Mouse (Mus musculus): ENCODE measurements around the gene Atp6v0d1.

Gene Atp6v0d1

GRCm38 (mm10) chr8:105537011-105537677, 28.7 kb downstream of the Atp6v0d1 start:
- DNase-seq (ENCODE audit: low read depth, low spot score), result no peak

DNA sequence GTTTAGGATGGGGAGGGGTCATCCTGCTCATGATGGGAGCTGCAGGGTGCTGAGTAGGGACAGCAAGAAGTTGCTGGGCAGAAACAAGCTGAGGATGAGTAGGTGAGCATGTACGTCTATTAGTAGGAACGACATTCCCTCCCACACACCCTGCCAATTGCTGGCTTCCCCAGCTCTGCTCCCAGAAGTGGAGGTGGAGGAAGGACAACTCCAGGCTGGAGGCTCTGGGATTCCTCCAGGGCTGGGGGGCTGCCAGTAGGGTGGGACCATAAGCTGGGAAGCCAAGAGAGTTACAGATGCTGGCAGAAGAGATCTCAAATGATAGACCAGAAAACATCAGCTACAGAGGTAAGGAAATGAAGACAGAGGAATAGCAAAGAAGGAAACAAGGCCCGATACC, 29.3 kb downstream of the Atp6v0d1 start:
- DNase-seq (ENCODE audit: low read depth, low spot score), result no peak

GRCm38 (mm10) chr8:105533892-105534329, 31.9 kb downstream of the Atp6v0d1 start:
- no peak for DNase-seq (ENCODE audit: low read depth, low spot score)

- DNase-seq (ENCODE audit: low read depth, low spot score), result no peak
Measured at GRCm38 (mm10) chr8:105533439-105533838, 32.4 kb downstream of the Atp6v0d1 start.

DNA sequence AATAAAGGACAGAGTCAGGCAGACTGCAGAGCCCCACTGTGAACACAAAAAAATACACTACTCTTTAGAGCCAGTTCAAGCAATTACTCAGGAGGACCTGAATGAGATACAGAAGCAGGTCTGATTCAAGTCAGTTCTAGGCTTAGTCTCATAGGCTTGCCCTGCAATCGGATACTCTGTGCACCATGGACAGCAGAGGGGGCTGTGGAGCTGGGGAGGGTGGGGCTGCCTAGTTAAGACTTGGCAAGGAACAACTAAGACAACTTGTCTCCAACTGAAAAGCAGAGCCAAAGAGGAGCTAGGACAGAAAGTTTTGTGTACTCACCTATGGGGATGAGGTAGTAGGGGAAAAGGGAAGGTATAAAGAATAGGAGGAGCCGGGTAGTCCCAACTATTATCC, 34.1 kb downstream of the Atp6v0d1 start:
- no peak for DNase-seq (ENCODE audit: low read depth, low spot score)

DNA sequence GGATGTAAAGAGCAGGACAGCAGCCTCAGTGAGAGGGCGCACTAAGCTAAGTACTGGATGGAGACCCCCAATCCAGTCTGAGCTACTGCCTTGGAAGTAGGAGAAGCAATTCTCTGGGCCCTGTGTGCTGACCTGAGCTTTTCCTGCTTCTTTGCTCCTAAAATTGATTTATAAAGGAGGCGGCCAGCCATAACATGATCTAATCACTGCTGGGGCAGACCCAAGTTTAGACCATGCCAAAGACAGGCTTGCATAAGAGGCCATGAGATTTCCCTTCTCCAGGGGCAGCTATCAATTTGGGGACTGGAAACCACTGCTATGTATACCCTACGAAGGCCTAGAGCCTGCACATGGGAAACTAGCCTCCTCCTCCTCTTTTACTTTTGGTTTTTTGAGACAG, 36.6 kb downstream of the Atp6v0d1 start:
- no peak for DNase-seq (ENCODE audit: low read depth, low spot score)

DNA sequence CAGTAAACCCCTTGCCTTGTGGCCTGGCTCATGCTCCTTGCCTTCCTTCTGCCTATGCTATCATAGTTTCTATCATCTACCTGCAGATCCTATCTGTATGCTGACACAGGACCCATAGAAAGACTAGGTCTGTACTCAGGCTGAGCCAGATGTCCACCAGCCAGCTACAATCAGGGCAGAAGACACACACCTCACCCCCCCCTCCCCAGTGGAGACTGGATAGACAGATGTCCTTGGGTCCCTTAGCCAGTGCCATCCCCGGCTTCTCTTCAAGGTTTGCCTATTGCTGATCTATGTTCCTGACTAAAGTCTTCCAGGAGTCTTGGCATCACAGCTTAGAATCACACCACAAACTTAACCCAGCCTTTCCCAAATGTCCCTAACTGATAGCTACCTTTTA, 37.6 kb downstream of the Atp6v0d1 start:
- DNase-seq (ENCODE audit: low read depth, low spot score), result no peak

GRCm38 (mm10) chr8:105527110-105527509, 38.7 kb downstream of the Atp6v0d1 start:
- DNase-seq (ENCODE audit: low read depth, low spot score), result no peak

- DNase-seq (ENCODE audit: low read depth, low spot score), result no peak
Measured at GRCm38 (mm10) chr8:105522890-105523289, 43.0 kb downstream of the Atp6v0d1 start.

- DNase-seq (ENCODE audit: low read depth, low spot score), result no peak
Measured at GRCm38 (mm10) chr8:105521995-105522769, 43.7 kb downstream of the Atp6v0d1 start.

GRCm38 (mm10) chr8:105521061-105521460, 44.8 kb downstream of the Atp6v0d1 start:
- no peak for DNase-seq (ENCODE audit: low read depth, low spot score)

- DNase-seq (ENCODE audit: low read depth, low spot score), result no peak
Measured at GRCm38 (mm10) chr8:105520521-105520920, 45.3 kb downstream of the Atp6v0d1 start.

- no peak for DNase-seq (ENCODE audit: low read depth, low spot score)
Measured at GRCm38 (mm10) chr8:105519591-105519990, 46.3 kb downstream of the Atp6v0d1 start.

DNA sequence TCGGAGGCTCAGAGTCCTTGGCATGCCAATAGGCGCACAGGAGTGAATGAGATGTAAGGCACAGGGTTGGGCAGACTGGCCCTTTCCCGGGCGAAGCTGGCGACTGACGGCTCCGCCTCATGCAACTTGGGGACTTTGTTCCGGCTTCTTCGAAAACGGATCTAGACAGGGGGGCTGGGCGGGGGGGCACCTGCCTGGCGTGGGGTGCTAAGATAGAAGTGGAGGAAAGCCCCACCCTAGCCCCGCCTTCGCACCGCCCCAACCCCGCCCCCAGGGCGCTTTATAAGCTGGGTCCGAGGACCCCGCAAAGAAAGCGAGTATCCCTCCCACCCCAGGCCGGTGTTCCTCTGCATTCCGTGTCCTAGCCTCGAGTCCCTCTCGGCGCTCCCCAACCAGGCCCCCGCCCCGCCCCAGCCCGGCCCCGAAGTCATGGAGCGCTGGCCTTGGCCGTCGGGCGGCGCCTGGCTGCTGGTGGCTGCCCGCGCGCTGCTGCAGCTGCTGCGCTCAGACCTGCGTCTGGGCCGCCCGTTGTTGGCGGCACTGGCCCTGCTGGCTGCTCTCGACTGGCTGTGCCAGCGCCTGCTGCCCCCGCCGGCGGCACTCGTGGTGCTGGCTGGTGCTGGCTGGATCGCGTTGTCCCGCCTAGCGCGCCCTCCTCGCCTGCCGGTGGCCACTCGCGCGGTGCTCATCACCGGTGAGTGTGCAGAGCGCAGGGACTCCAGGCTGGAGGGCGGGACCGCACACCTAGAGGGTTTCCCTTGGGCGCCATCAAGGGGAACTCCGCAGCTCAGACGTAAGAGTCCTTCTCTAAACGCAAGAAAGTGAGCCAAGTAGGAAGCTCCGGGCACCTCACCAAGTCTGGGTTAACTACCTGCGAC, 47.2 kb downstream of the Atp6v0d1 start, which contains the start of gene Hsd11b2:
Gene Hsd11b2, plus strand, starts transcription at position 320 of the 878 bp plus-strand sequence.
- DNase-seq (ENCODE audit: low read depth, low spot score), result no peak

GRCm38 (mm10) chr8:105517346-105517745, 48.5 kb downstream of the Atp6v0d1 start:
- no peak for DNase-seq (ENCODE audit: low read depth, low spot score)

DNA sequence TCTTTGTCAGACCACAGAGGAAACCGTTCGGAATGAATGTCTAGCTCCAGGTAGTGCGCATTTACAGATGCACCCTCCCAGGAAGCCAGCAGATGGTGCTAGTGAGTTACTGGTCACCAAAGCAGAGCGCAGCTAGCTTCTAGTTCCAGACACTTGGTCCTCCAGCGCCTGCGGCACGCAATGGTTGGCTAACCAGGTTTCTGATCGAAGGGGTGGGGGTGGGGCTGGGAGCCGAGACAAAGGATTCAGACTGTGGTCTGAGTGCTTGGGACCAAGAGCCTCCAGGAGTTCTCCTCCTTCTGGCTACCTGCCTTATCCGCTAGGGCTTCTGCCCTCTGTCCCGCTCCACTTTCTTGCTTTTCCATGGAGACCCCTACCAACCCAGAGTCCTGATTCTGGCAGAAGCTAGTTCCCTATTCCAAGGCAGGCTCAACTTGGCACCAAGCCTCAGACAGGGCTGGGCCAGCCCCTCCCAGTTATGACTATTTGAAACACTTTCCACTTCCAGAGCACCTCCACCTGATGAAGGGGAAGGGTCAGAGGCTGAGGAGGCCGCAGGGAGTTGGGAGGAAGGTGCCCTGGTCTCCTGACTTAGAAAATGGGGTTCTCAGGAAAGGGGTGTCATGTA, 49.7 kb downstream of the Atp6v0d1 start:
- no peak for DNase-seq (ENCODE audit: low read depth, low spot score)

GRCm38 (mm10) chr8:105514656-105515055, 51.2 kb downstream of the Atp6v0d1 start:
- DNase-seq (ENCODE audit: low read depth, low spot score), result no peak

GRCm38 (mm10) chr8:105514194-105514593, 51.7 kb downstream of the Atp6v0d1 start:
- no peak for DNase-seq (ENCODE audit: low read depth, low spot score)

DNA sequence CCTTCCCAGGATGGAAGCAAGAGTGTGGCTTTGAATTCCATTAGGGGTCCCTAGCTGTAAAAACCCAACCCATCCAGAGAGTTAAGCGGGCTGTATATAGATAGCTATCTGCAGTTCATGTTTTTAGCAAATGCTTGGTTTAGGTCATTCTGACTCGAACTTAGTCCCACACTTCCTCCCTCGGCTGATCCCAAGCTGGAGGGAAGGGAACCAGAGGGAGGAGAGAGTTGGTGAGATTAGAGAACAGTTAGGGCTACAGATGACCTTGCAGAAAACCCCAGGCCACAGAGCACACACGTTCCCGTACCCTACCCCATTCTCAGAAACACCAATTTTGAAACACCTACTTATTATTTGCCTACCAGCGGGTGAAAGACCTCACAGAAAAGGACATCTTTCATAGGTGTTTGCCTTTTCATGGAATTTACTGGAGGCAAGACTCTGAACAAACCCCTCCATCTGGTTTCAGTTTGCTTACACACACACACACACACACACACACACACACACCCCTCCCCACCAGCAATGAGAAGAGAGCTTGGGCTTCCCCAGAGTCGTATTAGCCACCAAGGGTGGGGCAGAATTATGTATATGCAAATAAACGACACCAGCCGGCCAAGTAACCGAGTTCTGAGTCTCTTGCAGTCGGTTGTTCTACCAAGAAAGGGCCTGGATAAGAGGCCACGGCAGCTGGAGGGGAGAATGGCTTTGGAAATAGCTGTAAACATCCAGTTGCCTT, 55.7 kb downstream of the Atp6v0d1 start:
- DNase-seq (ENCODE audit: low read depth, low spot score), result no peak

- DNase-seq (ENCODE audit: low read depth, low spot score), result no peak
Measured at GRCm38 (mm10) chr8:105508758-105509157, 57.1 kb downstream of the Atp6v0d1 start.

DNA sequence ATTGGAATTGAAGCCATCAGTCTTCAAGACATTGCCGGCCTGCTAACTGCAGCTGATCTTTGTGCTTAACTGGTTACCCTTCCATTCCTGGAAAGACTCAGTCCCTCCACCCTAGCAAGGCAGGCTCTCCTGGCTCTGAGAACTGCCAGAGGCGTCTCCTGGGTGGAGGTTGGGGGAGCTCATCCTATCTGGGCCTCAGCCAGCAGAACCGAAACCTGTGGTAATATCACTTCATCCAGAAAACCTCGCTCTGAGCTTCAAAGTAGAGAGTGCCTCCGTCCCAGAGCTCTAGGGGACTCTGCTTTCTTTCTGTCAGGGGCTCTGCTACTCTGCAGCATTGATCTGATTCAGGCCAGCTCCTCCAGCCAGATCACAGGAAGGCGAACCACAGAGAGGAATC, 58.9 kb downstream of the Atp6v0d1 start:
- DNase-seq (ENCODE audit: low read depth, low spot score), result no peak
